Mouse (Mus musculus): Measurements from ENCODE around the gene Atf4. TPM values are rescaled to one million over a fixed set of nuclear protein-coding genes. Genes with fewer than 3 reads are reported as not detected.
A peak's percentile ranks its signal among the peaks of the same experiment; 100 is the strongest.

Atf4 gene
- total RNA-seq, 2 experiments from 2014 or later = 104 to 111 TPM

DNA sequence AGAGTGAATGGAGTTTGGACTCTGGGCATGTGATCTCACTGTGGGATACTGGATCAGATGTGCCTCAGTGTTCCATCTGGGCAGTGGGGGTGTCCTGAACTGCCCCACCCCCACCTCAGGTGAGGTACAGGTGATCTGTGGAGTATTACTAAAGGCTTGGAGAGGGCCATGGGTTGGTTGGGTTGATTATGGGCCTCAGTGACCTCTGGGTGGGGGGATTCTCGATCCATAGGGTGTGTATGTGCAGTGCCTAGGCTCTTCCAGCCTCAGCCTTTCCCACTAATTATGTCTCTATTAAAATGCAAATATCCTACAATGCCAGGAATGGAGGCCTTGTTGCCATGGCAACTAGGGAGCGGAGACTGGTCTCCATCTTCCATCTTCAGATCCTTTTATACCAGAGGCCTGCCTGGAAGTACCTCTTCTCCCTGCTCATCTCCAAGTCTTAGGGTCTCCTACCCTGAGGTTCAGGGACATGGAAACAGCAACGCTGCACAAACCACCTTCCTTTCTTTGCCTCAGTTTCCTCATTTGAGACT is 16.9 kb downstream of the Atf4 start:
- intact Hi-C loops (cut with DNase I) = loop anchor here (2.0 kb wide), 1 partner anchor 427 kb away; no protein-coding TSS in a partner anchor
- no peak for DNase-seq (ENCODE audit: low spot score in 2 of 2)

DNA sequence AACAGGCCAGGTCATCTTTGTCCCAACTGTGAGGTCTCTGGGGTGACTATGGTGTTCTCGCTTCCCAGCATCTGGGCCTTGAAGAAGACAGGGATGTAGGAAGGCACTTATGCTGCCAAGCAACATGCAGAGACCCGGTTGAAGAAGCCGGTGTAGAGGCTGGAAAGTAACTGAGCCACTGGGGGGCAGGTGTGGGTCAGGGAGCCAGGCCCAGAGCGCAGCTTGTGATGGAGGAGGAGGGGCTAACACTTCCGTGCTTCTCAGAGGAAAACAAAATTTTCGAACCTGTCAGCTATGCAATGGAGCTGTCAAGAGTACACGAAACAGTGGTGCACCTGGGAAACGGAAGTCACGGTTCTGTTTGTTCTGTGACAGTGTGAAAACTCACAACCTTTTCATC is 22.1 kb downstream of the Atf4 start:
- intact Hi-C loops (cut with DNase I) = no loop called here

DNA sequence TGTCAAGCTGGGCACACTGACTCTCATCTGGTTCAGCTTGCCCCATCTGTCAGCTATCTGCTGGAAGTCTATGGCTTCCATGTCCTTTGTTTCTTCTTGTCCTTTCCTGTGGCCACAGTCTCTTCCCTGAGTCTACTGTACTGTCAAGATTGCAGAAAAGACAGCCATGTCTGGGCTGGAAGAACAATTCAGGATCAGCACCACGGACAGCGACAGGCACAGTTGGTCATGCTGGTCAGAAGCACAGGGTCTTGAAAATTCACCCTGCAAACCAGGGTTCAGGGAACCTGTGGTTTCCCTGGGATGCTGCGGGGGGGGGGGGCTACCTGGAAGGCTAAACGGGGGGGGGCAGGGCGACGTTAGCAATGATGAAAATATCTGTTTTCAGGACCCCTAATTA is 22.6 kb downstream of the Atf4 start:
- DNase-seq (ENCODE audit: low spot score in 2 of 2) = no peak

More for the DNA sequence above, 22.1 kb downstream of the Atf4 start:
- DNase-seq (ENCODE audit: low spot score in 2 of 2) = no peak

DNA sequence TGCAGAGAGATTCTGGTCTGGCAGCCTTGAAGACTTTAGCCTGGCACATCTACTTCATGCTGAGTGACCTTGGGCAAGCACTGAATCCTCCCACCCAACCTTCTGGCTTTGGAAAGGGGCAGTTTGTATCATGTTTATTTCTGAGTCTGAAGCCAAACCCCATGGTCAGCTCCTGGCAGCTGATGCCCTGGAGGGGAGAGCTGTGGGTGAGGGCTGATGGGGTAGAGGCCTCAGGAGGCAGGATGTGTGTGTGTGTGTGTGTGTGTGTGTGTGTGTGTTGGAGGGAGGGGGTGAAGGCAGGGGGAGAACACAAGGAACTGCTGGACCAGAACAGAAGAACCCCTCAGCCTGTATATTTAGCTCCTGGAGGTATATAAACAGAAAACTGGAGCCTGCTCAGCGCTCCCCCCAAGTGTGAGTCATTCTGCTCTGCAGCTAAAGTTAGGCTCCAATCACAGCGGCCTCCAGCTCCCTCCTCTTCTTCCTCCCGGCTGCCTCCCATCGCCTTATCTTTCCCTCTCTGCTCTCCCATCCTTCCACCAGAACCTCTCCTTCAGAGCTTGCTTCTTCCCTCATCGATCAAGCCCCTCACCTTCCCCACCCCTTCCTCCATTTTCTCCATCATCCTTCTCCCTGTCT is 23.3 kb downstream of the Atf4 start:
- intact Hi-C loops (cut with DNase I) = loop anchor here (2.0 kb wide), 1 partner anchor 357 kb away; no protein-coding TSS in a partner anchor
- peak in 1 of 2 experiments; percentile 95 for DNase-seq (ENCODE audit: low spot score in 2 of 2)

More for the DNA sequence above, 22.6 kb downstream of the Atf4 start:
- intact Hi-C loops (cut with DNase I) = loop anchor here (2.0 kb wide), 1 partner anchor 357 kb away; no protein-coding TSS in a partner anchor

DNA sequence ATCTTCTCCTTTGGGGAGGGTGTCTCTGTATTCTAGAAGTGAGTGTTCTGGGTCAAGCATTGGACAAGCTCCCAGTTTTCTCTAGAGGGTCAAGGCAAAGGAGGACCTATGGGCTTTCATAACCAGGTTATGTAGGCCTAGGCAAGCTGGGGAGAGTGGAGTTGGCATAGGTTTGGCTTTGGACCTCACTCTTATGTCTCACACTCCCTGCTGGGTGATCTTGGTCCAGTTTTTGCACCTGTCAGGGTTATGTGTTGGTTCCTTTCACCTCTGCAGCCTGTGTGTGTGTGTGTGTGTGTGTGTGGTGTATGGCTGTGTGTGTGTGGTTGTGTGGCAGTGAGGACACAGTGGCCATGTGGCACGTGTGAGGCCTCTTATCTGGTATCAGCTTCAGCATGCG is 24.1 kb downstream of the Atf4 start:
- intact Hi-C loops (cut with DNase I) = loop anchor here (2.0 kb wide), 1 partner anchor 356 kb away; no protein-coding TSS in a partner anchor
- peak in 1 of 2 experiments; percentile 23 for DNase-seq (ENCODE audit: low spot score in 2 of 2)

DNA sequence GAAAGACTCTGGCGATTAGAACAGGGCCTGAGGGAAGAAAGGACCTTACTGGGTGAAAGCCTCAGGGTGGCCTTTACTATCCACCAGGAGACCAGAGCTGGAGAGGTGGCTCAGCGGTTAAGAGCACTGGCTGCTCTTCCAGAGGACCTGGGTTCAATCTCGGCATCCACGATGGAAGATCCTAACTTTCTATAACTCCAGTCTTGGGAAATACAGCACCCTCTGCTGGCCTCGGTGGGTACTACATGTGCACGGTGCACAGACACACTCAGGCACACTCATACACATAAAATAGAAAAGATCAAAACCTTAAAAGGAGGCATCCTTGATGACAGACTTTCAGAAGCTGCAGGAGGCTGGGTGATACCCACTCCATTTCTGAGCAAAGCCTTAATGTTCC is 25.7 kb downstream of the Atf4 start:
- peak in 1 of 2 experiments; percentile 47 for DNase-seq (ENCODE audit: low spot score in 2 of 2)
- intact Hi-C loops (cut with DNase I) = no loop called here

DNA sequence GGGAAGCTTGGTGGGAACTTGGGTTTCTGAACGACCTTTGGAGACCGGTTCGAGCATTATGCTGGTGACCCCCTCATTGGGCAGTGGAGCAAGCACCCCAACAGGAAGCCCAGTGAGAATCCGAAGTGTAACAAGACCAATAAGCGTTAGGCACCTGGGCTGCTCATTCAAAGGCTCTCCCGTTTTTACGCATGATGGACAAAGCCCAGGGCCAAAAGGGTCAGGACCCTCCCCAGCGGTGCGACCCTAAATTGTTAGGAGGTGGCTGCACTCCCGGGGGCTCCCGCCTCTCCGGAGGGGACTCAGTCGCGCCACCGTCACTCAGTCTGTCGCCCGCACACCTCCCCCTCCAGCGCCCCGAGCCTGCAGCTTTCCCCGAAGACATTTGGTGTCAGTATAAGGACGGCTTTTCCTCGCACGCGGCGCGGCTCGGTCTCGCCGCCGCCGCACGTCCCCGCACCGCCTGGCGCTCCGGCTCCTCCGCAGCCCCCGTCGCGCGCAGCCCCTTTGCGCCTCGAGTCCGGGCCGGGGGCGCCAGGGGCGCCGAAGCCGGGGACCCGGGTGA is 31.9 kb downstream of the Atf4 start, which contains the start of gene Cacna1i:
Gene Cacna1i, plus strand, starts transcription at position 388 of the 565 bp plus-strand sequence.
- DNase-seq (ENCODE audit: low spot score in 2 of 2) = peak; percentile 65 to 76
- intact Hi-C loops (cut with DNase I) = loop anchor here (5.0 kb wide), 3 partner anchors 245 to 405 kb away; no protein-coding TSS in a partner anchor

DNA sequence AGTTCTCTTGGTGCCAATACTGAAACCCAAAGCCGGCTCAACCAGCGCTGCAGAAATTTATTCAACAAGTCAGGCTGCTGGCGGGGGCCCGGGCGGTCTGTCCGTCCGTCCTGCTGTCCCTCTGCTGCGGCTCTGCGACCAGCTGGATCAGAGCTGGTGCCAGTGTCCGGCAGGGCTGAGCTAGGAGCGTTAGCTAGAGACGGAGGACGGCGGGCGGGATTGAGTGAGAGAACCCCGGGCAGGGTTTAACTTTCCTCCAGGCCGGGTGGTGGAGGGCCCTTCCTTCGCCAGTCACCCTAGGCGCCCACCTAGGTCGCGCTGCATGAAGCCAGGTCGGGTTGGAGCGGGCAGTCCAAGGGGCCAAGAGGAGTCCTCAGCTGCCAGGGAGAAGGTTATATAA is 33.1 kb downstream of the Atf4 start:
- DNase-seq (ENCODE audit: low spot score in 2 of 2) = peak; percentile 17 to 21
- intact Hi-C loops (cut with DNase I) = loop anchor here (5.0 kb wide), 3 partner anchors 244 to 404 kb away; no protein-coding TSS in a partner anchor

DNA sequence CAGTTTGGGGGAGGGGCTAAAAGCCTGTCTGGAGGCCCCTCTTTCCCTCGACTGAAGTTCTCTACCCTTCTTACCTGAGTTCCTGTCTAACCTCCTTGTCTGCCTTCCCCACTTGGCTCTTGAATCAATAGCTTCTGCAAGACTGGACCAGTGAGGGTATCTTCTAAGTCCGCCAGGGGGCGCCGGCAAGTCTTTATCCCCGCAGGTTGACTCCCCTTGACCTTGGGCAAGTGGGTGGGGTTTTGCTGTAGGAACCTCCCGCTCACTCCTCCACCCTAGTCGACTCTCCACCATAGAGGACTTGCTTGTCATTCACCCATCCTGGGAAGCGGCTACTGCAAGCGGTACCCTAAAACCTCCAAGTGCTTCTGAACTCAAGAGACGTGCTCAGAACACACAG is 34.5 kb downstream of the Atf4 start:
- DNase-seq (ENCODE audit: low spot score in 2 of 2) = peak; percentile 72 to 89
- intact Hi-C loops (cut with DNase I) = loop anchor here (5.0 kb wide), 3 partner anchors 243 to 403 kb away; no protein-coding TSS in a partner anchor

DNA sequence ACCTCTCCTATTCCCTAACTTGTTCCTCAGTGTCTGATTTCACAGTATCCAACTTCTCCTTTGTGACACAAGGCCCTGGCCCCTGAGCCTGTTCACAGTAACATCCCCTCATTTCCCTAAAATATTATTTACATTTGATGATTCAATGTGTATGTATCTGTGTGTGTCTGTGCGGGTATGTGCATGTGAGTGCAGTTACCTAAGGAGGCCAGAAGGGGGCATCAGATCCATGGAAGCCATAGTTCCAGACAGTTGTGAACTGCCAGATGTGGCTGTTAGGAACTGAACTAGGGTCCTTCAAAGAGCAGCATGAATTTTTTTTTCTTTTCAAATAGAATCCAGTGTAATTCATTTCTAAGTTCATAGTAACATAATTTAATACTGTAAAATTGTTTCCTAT is 42.2 kb downstream of the Atf4 start:
- intact Hi-C loops (cut with DNase I) = no loop called here
- DNase-seq (ENCODE audit: low spot score in 2 of 2) = no peak

DNA sequence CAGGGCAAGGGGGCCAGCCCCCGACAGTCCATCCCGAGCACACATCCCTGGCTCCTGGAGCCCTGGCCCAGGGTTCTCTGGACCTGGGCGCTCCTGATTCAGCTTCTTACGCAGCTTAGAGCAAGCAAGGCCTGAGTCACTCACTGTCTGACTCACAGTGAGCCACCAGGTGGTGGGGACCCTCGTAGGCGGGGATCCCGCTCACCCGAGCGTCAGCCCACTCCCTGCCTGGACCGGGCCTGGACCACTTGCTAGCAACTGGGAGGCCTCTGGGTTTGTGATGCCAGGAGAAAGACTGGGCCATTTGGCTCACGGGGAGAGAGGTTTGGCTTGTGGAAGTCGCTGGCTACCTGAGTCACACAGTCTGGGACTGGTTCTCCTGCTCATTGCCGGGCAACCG is 48.8 kb downstream of the Atf4 start:
- intact Hi-C loops (cut with DNase I) = no loop called here
- DNase-seq (ENCODE audit: low spot score in 2 of 2) = peak; percentile 46 to 85

DNA sequence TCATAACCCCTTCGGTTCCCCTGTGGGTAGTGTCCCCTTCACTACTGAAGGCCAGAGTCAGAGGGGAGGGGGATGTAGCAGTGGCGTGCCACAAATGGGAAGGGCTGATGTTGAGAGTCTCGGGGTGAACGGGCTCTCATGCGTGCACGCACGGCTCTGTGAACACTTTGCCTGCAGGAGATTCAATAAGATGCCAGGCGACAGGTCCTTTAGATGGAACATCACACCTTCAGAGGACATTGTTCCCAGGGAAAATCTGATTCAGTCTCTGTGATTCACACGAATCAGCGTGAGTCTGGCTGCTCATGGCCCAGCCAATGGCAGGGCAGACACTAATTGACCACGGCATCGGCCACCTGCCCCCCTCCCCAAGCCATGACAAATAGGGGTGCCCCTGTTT is 49.2 kb downstream of the Atf4 start:
- intact Hi-C loops (cut with DNase I) = no loop called here
- DNase-seq (ENCODE audit: low spot score in 2 of 2) = no peak

DNA sequence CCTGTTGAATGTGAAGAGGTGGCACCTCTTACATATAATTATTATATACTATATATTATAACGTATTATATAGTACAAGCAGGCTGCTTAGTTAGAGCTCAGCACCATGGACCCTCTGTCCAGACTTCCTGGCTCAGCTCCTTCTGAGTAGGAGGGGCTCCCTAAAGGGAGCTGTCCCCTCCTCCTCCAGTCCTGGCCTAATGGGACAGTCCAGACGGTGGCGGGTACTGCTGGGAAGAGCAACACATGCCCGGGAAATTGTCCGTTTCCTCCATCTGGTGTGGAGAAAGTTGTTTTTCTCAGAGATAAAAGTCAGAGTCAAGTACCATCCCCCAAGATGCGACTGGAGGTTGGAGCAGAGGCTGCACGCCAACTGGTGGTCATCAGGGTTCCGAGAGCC is 51.2 kb downstream of the Atf4 start:
- intact Hi-C loops (cut with DNase I) = no loop called here
- no peak for DNase-seq (ENCODE audit: low spot score in 2 of 2)

Other genes starting within 250 kb of the Atf4 start
- 10 to 100 TPM; 34.0 to 36.7 TPM for gene Pdgfb, start 240.2 kb upstream of the Atf4 start, total RNA-seq (2021)
- 100 to 1,000 TPM; 463 to 509 TPM for gene Syngr1, start 163.8 kb upstream of the Atf4 start, total RNA-seq (2021)
- gene Rpl3, start 163.3 kb upstream of the Atf4 start, total RNA-seq (2021) = 100 to 1,000 TPM; 457 to 461 TPM
- gene Tab1, start 122.1 kb upstream of the Atf4 start, total RNA-seq (2021) = 10 to 100 TPM; 22.3 to 28.6 TPM
- 100 to 1,000 TPM; 119 to 121 TPM for gene Mgat3, start 81.5 kb upstream of the Atf4 start, total RNA-seq (2021)
- gene Mief1, start 21.2 kb upstream of the Atf4 start, total RNA-seq (2021) = 10 to 100 TPM; 32.4 to 35.5 TPM
- gene AC140267.1, start 19.3 kb upstream of the Atf4 start, total RNA-seq (2021) = 1 to 10 TPM; 8.8 to 10.0 TPM
- 10 to 100 TPM; 38.8 to 41.4 TPM for gene Rps19bp1, start 9.1 kb downstream of the Atf4 start, total RNA-seq (2021)
- gene Cacna1i, start 32.1 kb downstream of the Atf4 start, total RNA-seq (2021) = 10 to 100 TPM; 77.1 to 79.3 TPM

Measured in left cerebral cortex, postnatal 25 days (tissue).